Mouse (Mus musculus): Measurements from ENCODE around the gene Rab31.

DNA sequence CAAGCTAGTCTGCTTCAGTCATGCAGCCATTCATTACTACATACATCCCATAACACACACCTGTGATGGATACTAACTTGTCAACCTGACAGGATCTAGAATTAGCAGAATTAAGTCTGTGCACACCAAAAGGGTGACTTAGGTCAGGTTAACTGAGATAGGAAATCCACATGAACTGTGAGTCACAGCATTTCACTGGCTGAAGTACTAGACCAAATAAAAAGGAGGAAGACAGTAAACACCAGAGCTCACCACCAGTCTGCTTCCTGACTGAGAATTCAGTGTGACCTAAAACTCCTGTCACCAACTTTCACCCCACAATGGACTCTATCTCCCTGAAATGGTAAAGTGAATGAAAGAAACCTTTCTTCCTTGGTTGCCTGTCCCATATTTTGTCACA lies 168.2 kb downstream of the Rab31 start:
- TF ChIP-seq POLR2A (IDR thresholded peaks at IDR 0.05; ENCODE audit: low read depth, low read length), result no peak
- TF ChIP-seq CTCF (conservative IDR thresholded peaks at IDR 0.05; ENCODE audit: insufficient read depth, insufficient read length, low read depth, low read length), result no peak
